Mouse (Mus musculus) ovary, adult 2 months (tissue): Measurements from ENCODE around the gene Olfr204. TPM values are rescaled to one million over a fixed set of nuclear protein-coding genes. Genes with fewer than 3 reads are reported as not detected.

ENCODE experiments used
- polyA plus RNA-seq: library from polyadenylated mRNA; depleted of rRNA; stranded (reverse); fragments of >200 nt; gene quantifications from 2 replicates; pipeline ENCODE4 v1.2.3, GENCODE M21; 2012; rRNA removed

Olfr204 gene
- not detected in 2 replicates for polyA plus RNA-seq

DNA sequence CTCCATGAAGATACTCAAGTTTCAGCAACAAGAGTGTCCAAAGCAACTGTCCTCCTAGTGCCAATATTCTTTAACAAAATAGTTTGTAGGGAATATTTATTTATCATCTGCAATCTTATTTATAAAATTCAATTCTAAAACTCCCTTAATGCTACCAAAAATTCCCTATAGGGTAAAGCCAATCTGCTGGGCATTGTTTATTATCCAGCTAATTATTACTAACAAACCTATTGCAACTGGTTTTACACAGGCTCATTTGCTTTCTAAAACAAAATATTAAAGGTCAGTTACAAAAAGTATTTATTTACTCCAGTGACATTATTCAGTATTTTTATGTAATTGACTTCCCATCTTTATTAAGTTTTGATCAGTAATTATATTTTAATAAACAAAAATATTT lies at the start of gene Olfr204:
TSS of gene Olfr204 (minus strand) at position 101 of the 400 bp plus-strand sequence.

DNA sequence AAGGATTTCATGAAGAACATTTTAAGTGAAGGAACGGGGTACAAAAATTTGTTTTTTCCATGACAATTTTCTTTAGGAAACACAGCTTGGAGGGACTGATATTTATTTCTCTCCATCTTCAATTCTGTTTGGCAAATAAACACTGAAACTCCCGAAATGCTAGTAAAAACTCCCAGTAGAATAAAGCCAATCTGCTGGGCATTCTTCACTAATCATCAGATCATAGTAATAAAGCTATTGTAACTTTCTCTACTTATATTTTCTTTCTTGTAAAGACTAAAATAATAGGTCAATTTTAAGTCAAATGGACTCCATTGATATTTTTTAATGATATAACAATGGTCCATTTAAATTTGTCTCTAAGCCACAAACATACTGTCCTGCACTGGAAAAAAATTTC lies 45.8 kb upstream of the Olfr204 start, which contains the start of gene Olfr209:
TSS of gene Olfr209 (minus strand) at position 101 of the 400 bp plus-strand sequence.

DNA sequence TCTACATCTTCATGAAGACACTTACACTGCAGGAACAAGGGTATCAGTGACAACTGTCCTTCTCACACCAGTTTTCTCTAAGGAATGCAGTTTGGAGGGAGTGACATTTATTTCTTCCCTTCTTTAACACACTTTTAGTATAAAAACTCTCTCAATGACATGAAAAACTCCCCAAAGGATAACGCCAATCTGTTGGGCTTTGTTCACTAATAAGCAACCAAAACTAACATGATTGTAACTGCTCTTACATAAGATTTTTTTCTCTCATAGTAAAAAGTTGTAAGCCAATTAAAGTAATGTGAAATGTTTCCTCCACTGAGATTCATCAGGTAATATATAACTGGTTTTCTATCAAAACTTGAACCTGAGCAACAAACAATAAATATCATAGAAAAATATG lies 31.1 kb upstream of the Olfr204 start, which contains the start of gene Olfr206:
TSS of gene Olfr206 (minus strand) at position 101 of the 400 bp plus-strand sequence.

DNA sequence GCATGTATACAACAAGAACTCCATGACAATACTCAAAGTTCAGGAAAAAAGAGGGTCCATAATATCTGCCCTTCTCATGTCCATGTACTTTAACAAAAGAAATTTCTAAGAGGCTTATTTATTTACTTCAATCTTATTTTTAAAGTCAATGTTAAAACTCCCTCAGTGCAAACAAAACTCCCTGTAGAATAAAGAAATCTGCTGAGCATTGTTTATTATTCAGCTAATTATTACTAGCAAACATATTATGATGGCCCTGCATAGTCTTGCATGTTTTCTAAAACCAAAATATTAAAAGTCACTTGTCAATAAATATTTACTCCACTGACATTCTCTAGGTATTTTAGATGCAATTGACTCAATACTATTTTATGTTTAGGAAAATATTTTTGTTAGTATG lies 13.0 kb upstream of the Olfr204 start, which contains the start of gene Olfr205:
TSS of gene Olfr205 (minus strand) at position 101 of the 400 bp plus-strand sequence.

DNA sequence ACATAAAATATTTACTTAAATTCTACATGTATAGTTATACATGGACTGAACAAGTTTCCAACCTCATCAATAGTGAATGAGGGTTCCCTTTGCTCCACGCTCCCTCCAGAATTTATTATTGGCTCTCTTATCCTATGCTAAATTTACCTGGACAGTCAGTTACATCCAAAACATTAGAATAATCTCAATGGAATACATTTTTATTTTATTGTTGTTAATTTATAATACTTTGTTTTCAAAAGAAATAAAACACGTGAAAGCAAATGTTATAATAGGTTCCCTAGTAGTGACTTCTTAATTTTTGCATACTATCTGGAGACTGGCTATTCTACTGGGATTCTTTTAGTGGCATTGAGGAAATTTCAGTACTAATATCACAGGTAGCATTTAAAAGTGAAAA lies 19.5 kb downstream of the Olfr204 start, which contains the start of gene Olfr203:
TSS of gene Olfr203 (plus strand) at position 301 of the 400 bp plus-strand sequence.

DNA sequence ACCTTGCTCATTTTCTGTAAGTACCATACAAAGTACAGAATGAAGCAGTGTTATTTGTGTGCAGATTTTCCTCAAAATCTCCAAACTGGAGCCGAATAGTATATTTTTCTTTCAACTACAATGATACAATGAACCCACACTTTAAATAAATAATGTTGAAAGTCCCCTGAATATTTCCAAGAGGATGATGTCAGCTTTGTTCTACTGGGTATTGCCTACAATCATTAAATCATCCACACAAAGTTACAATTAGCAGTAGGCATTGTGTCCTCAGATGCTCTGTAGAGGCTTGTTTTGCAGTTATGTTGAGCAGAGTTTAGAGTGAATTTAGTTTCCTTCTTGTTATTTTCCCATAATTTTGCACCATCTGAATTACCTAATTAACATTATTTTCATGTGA lies 31.4 kb downstream of the Olfr204 start, which contains the start of gene Olfr202:
TSS of gene Olfr202 (minus strand) at position 101 of the 400 bp plus-strand sequence.

DNA sequence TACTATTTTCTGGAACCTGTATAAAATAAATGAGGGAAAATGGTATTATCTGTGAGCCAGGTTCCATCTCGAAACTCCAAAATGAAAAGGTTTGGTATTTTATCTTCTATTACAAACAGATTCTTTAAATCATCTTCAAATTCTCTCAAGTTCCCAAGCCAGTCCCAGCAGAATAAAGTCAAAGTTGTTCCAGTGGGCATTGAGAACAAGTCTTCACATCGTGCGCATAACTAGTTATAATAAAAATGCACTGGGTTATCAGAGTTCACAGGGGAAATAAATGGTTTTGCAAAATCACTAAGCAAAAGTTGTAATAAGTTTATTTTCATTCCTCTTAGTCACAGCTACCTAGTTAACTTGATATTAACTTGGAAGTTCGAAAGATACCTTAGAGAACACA lies 45.5 kb downstream of the Olfr204 start, which contains the start of gene Olfr201:
TSS of gene Olfr201 (minus strand) at position 101 of the 400 bp plus-strand sequence.

Other genes starting within 250 kb of the Olfr204 start
- gene Olfr190, start 240.2 kb downstream of the Olfr204 start, polyA plus RNA-seq = not detected in 2 replicates
- not detected in 2 replicates for gene Olfr191, start 228.4 kb downstream of the Olfr204 start, polyA plus RNA-seq
- not detected in 2 replicates for gene Olfr193, start 206.4 kb downstream of the Olfr204 start, polyA plus RNA-seq
- not detected in 2 replicates for gene Olfr194, start 197.2 kb downstream of the Olfr204 start, polyA plus RNA-seq
- not detected in 2 replicates for gene Olfr195, start 171.2 kb downstream of the Olfr204 start, polyA plus RNA-seq
- not detected in 2 replicates for gene Olfr196, start 147.8 kb downstream of the Olfr204 start, polyA plus RNA-seq
- gene Olfr198, start 114.7 kb downstream of the Olfr204 start, polyA plus RNA-seq = not detected in 2 replicates
- not detected in 2 replicates for gene Olfr199, start 98.5 kb downstream of the Olfr204 start, polyA plus RNA-seq
- gene Olfr201, start 45.6 kb downstream of the Olfr204 start, polyA plus RNA-seq = not detected in 2 replicates
- not detected in 2 replicates for gene Olfr202, start 31.5 kb downstream of the Olfr204 start, polyA plus RNA-seq
- not detected in 2 replicates for gene Olfr203, start 19.4 kb downstream of the Olfr204 start, polyA plus RNA-seq
- gene Olfr205, start 12.9 kb upstream of the Olfr204 start, polyA plus RNA-seq = not detected in 2 replicates
- gene Olfr206, start 31.0 kb upstream of the Olfr204 start, polyA plus RNA-seq = not detected in 2 replicates
- gene Olfr209, start 45.7 kb upstream of the Olfr204 start, polyA plus RNA-seq = not detected in 2 replicates
- gene Gabrr3, start 89.1 kb upstream of the Olfr204 start, polyA plus RNA-seq = 0.06 TPM in 1 of 2 replicates, not detected in the other
- 4.3 and 4.5 TPM in 2 replicates for gene Riox2, start 153.5 kb upstream of the Olfr204 start, polyA plus RNA-seq